Mouse (Mus musculus): ENCODE data around the gene Tmem252.

Tmem252 gene

GRCm38 (mm10) chr19:24720448-24720847 lies 46.6 kb downstream of the Tmem252 start:
- DNase-seq (ENCODE audit: extremely low spot score, low spot score): no peak

DNA sequence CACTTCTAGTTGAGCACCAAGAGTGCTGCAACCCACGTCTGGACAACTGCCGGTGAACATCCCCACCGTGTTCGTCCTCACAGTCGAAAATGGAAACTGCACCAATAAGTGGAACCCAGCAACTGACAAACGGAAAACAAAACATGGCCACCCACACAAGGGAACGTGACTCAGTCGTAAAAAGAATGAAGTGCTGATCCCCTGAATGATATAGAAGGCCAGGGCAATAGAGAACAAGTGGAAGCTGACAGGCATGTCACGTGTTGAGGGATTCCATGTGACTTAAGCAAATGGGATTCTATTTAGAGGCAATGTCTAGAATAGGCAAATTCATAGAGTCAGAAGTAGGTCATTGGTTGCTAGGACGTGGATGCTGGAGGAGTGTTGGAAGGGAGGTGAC lies 50.6 kb downstream of the Tmem252 start:
- no peak for DNase-seq (ENCODE audit: extremely low spot score, low spot score)

DNA sequence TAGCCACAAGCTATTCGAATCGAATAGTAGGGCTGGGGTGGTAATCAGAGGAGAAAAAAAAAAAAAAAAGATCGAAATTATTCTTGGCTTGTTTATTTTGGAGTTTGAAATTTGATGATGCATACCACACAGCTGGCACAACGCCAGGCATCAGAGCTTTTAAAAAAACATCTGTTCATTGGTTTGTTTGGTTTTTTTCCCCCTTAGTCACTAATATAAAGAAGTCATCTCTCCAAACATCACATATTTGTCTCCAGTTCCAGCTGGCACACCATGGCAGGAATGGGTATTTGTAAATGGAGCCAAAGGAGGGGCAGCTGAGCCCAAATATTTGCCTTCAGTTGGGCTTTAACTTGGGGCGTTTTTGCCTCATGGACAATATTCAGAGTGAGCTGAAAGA lies 56.9 kb downstream of the Tmem252 start:
- no peak for DNase-seq (ENCODE audit: extremely low spot score, low spot score)
